Mouse (Mus musculus) stomach, embryonic 15.5 days (tissue): ENCODE data around the gene Nup210. TPM values are rescaled to one million over a fixed set of nuclear protein-coding genes. Genes with fewer than 3 reads are reported as not detected.

Experiments
- ATAC-seq: fragments of 200-750 bp; cut with Nextera tagmentation; 2 replicates; pipeline ENCODE4 v1.8.0; 2017; ENCODE audit warnings: low read depth, moderate number of reproducible peaks, moderate TSS enrichment; ENCODE audit not compliant: insufficient read depth, low FRiP score
- H3K27ac ChIP-seq: fragments of 300-500 bp; sonication (generic); 2 replicates; pipeline ENCODE4 v1.5.1; 2015; ENCODE audit warnings: mild to moderate bottlenecking, inconsistent platforms
- H3K27me3 ChIP-seq: fragments of 300-500 bp; sonication (generic); replicated peaks from 2 replicates; pipeline ENCODE4 v1.6.1; 2015; ENCODE audit warnings: inconsistent platforms
- H3K36me3 ChIP-seq: fragments of 300-500 bp; sonication (generic); 2 replicates; pipeline ENCODE4 v1.6.1; 2015; ENCODE audit warnings: inconsistent platforms
- H3K4me1 ChIP-seq: fragments of 300-500 bp; sonication (generic); 2 replicates; pipeline ENCODE4 v1.6.1; 2015; ENCODE audit warnings: inconsistent platforms
- H3K4me2 ChIP-seq: fragments of 300-500 bp; sonication (generic); 2 replicates; pipeline ENCODE4 v1.6.1; 2015; ENCODE audit warnings: mild to moderate bottlenecking, inconsistent platforms
- H3K4me3 ChIP-seq: fragments of 300-500 bp; sonication (generic); replicated peaks from 2 replicates; pipeline ENCODE4 v1.5.1; 2015; ENCODE audit warnings: inconsistent platforms
- H3K9ac ChIP-seq: fragments of 300-500 bp; sonication (generic); 2 replicates; pipeline ENCODE4 v1.6.1; 2015; ENCODE audit warnings: inconsistent platforms
- H3K9me3 ChIP-seq: fragments of 300-500 bp; sonication (generic); 2 replicates; pipeline ENCODE4 v1.6.1; 2016; ENCODE audit warnings: inconsistent platforms
- WGBS: fragments of 180-500 bp; shearing (Covaris S2); methylation state at CpG from one replicate; pipeline ENCODE4 v1.1.7; 2015; 5-methylcytosine and 5-hydroxymethylcytosine counted together
- polyA plus RNA-seq: library from polyadenylated mRNA; unstranded; fragments of >200 nt; fragmentation: Nextera tagmentation; extraction: Ambion mirVana; gene quantifications from 2 replicates; pipeline ENCODE4 v1.2.1, GENCODE M21; 2015

The Nup210 gene
- polyA plus RNA-seq, 1 experiment from 2014 or later: 14.3 TPM

GRCm38 (mm10) chr6:91007207-91007606 lies 109.4 kb downstream of the Nup210 start:
- no peaks in the 10 kb centered on the region for H3K4me1 ChIP-seq
- H3K9ac ChIP-seq: no peak overlapping the region
- no peak overlapping the region for H3K27ac ChIP-seq
- ATAC-seq: peak; percentile 65; the same call in 1 of the 2 replicates
- H3K36me3 ChIP-seq: no peaks in the 10 kb centered on the region
- no peak overlapping the region for H3K4me2 ChIP-seq
- H3K4me3 ChIP-seq: no peak overlapping the region
- no peaks in the 10 kb centered on the region for H3K9me3 ChIP-seq
- WGBS: 60% methylated on average over 2 of the region's 2 CpGs
- H3K27me3 ChIP-seq: no peaks in the 10 kb centered on the region

- no peaks in the 10 kb centered on the region for H3K27me3 ChIP-seq
- ATAC-seq: no peak
- H3K9me3 ChIP-seq: no peaks in the 10 kb centered on the region
- no peaks in the 10 kb centered on the region; the same call in 1 of the 2 replicates for H3K4me1 ChIP-seq
- no peak overlapping the region for H3K9ac ChIP-seq
- no peak overlapping the region for H3K4me3 ChIP-seq
- WGBS: 82% methylated on average over 2 of the region's 2 CpGs
- H3K36me3 ChIP-seq: no peaks in the 10 kb centered on the region
- no peak overlapping the region for H3K27ac ChIP-seq
- H3K4me2 ChIP-seq: no peak overlapping the region
Observed at GRCm38 (mm10) chr6:91004157-91004556, 112.5 kb downstream of the Nup210 start.

- Histone ChIP-seq H3K36me3 (no peaks in the 10 kb centered on the region), H3K27me3 (no peaks in the 10 kb centered on the region), H3K9ac (no peak overlapping the region), H3K9me3 (no peaks in the 10 kb centered on the region), H3K4me3 (no peak overlapping the region), H3K4me2 (no peak overlapping the region), H3K27ac (no peak overlapping the region), H3K4me1 (no peaks in the 10 kb centered on the region; the same call in 1 of the 2 replicates)
- ATAC-seq: peak; percentile 25; the same call in 1 of the 2 replicates
- WGBS: 27% methylated on average over 3 of the region's 3 CpGs
Observed at GRCm38 (mm10) chr6:91003310-91003995, 113.2 kb downstream of the Nup210 start.

GRCm38 (mm10) chr6:91001566-91001965 lies 115.1 kb downstream of the Nup210 start:
- H3K9ac ChIP-seq: no peak overlapping the region
- H3K9me3 ChIP-seq: no peaks in the 10 kb centered on the region
- H3K4me3 ChIP-seq: no peak overlapping the region
- no peak overlapping the region for H3K27ac ChIP-seq
- no peaks in the 10 kb centered on the region for H3K27me3 ChIP-seq
- no peaks in the 10 kb centered on the region; the same call in 1 of the 2 replicates for H3K4me1 ChIP-seq
- no peak overlapping the region for H3K4me2 ChIP-seq
- no peak for ATAC-seq
- H3K36me3 ChIP-seq: no peaks in the 10 kb centered on the region
- 45% methylated on average over 7 of the region's 7 CpGs for WGBS

- no peak overlapping the region for H3K9ac ChIP-seq
Observed at GRCm38 (mm10) chr6:91000819-91001525, 115.7 kb downstream of the Nup210 start.

GRCm38 (mm10) chr6:90999176-90999575 lies 117.5 kb downstream of the Nup210 start:
- no peaks in the 10 kb centered on the region for H3K36me3 ChIP-seq
- no peaks in the 10 kb centered on the region for H3K27me3 ChIP-seq
- 63% methylated on average over 4 of the region's 4 CpGs for WGBS
- no peak overlapping the region for H3K9ac ChIP-seq
- no peak overlapping the region for H3K4me3 ChIP-seq
- no peak overlapping the region for H3K4me2 ChIP-seq
- no peak for ATAC-seq
- no peak overlapping the region for H3K27ac ChIP-seq
- H3K9me3 ChIP-seq: no peaks in the 10 kb centered on the region
- no peaks in the 10 kb centered on the region; the same call in 1 of the 2 replicates for H3K4me1 ChIP-seq

More at GRCm38 (mm10) chr6:91000819-91001525, 115.7 kb downstream of the Nup210 start:
- no peaks in the 10 kb centered on the region for H3K27me3 ChIP-seq
- H3K36me3 ChIP-seq: no peaks in the 10 kb centered on the region
- 20% methylated on average over 15 of the region's 15 CpGs for WGBS
- 0 out of 2 replicates have a peak, but pooled peaks have one; percentile 29 for ATAC-seq
- no peaks in the 10 kb centered on the region for H3K9me3 ChIP-seq
- no peak overlapping the region for H3K4me3 ChIP-seq
- H3K27ac ChIP-seq: no peak overlapping the region
- H3K4me2 ChIP-seq: peak overlapping the region; percentile 19
- no peaks in the 10 kb centered on the region; the same call in 1 of the 2 replicates for H3K4me1 ChIP-seq

GRCm38 (mm10) chr6:90997025-90997424 lies 119.6 kb downstream of the Nup210 start:
- 89% methylated on average over 3 of the region's 3 CpGs for WGBS
- Histone ChIP-seq H3K4me3 (no peak overlapping the region), H3K27me3 (no peaks in the 10 kb centered on the region), H3K4me1 (no peaks in the 10 kb centered on the region; the same call in 1 of the 2 replicates), H3K9me3 (no peaks in the 10 kb centered on the region), H3K36me3 (no peaks in the 10 kb centered on the region), H3K9ac (no peak overlapping the region), H3K27ac (no peak overlapping the region), H3K4me2 (no peak overlapping the region)
- no peak for ATAC-seq

GRCm38 (mm10) chr6:90996181-90996580 lies 120.4 kb downstream of the Nup210 start:
- no peak overlapping the region for H3K4me2 ChIP-seq
- no peak overlapping the region for H3K4me3 ChIP-seq
- no peak overlapping the region for H3K9ac ChIP-seq
- no peaks in the 10 kb centered on the region; the same call in 1 of the 2 replicates for H3K4me1 ChIP-seq
- no peak overlapping the region for H3K27ac ChIP-seq
- 83% methylated on average over 2 of the region's 2 CpGs for WGBS
- H3K9me3 ChIP-seq: no peaks in the 10 kb centered on the region
- no peaks in the 10 kb centered on the region for H3K36me3 ChIP-seq
- no peak for ATAC-seq
- no peaks in the 10 kb centered on the region for H3K27me3 ChIP-seq

- under 1% methylated on average over 37 of the region's 39 CpGs for WGBS
- peak; percentile 93 for ATAC-seq
- Histone ChIP-seq H3K4me2 (peak within 1 kb of the TSS; percentile 99), H3K27me3 (no peaks in the 10 kb centered on the region), H3K9me3 (no peaks in the 10 kb centered on the region), H3K9ac (peak within 1 kb of the TSS; percentile 68), H3K4me1 (peaks cover 26% of the 10 kb centered on the region; the same call in 1 of the 2 replicates), H3K4me3 (peak within 1 kb of the TSS; percentile 77), H3K27ac (peak within 1 kb of the TSS; percentile 61), H3K36me3 (no peaks in the 10 kb centered on the region)
Observed at GRCm38 (mm10) chr6:90988648-90989317, 127.8 kb downstream of the Nup210 start, which contains the start of gene Iqsec1. Gene Iqsec1 (minus strand): TSS chr6:90988685.

- peak overlapping the region; percentile 77 for H3K4me3 ChIP-seq
- WGBS: 0% methylated on average over 51 of the region's 59 CpGs
- H3K27me3 ChIP-seq: no peaks in the 10 kb centered on the region
- H3K27ac ChIP-seq: peak overlapping the region; percentile 61; the same call in 1 of the 2 replicates
- peaks cover 26% of the 10 kb centered on the region; the same call in 1 of the 2 replicates for H3K4me1 ChIP-seq
- H3K9ac ChIP-seq: peak overlapping the region; percentile 68
- H3K36me3 ChIP-seq: no peaks in the 10 kb centered on the region
- H3K9me3 ChIP-seq: no peaks in the 10 kb centered on the region
- ATAC-seq: peak; percentile 6; the same call in 1 of the 2 replicates
- H3K4me2 ChIP-seq: peak overlapping the region; percentile 99
Observed at GRCm38 (mm10) chr6:90988299-90988625, 128.4 kb downstream of the Nup210 start.

GRCm38 (mm10) chr6:90987561-90988298 lies 128.9 kb downstream of the Nup210 start:
- H3K4me3 ChIP-seq: peak overlapping the region; percentile 77
- ATAC-seq: no peak
- H3K9me3 ChIP-seq: no peaks in the 10 kb centered on the region
- H3K4me1 ChIP-seq: peaks cover 26% of the 10 kb centered on the region; the same call in 1 of the 2 replicates
- H3K27ac ChIP-seq: peak overlapping the region; percentile 61; the same call in 1 of the 2 replicates
- peak overlapping the region; percentile 99 for H3K4me2 ChIP-seq
- H3K36me3 ChIP-seq: no peaks in the 10 kb centered on the region
- H3K9ac ChIP-seq: peak overlapping the region; percentile 68
- H3K27me3 ChIP-seq: no peaks in the 10 kb centered on the region
- under 1% methylated on average over 70 of the region's 76 CpGs for WGBS
